Mouse (Mus musculus): ENCODE results near the gene Lrp11.

The Lrp11 gene

GRCm38 (mm10) chr10:7623861-7624518 is 34.4 kb downstream of the Lrp11 start:
- DNase-seq = peak in 1 of 2 experiments; percentile 42

GRCm38 (mm10) chr10:7629092-7629491 is 39.5 kb downstream of the Lrp11 start:
- no peak for DNase-seq

- no peak for DNase-seq
These were observed 40.7 kb downstream of the Lrp11 start for GRCm38 (mm10) chr10:7630286-7630685.

GRCm38 (mm10) chr10:7630951-7631720 is 41.5 kb downstream of the Lrp11 start:
- DNase-seq = no peak

- no peak for DNase-seq
These were observed 50.8 kb downstream of the Lrp11 start for GRCm38 (mm10) chr10:7640366-7640765.

GRCm38 (mm10) chr10:7645911-7646310 is 56.3 kb downstream of the Lrp11 start:
- no peak for DNase-seq

GRCm38 (mm10) chr10:7649059-7649458 is 59.5 kb downstream of the Lrp11 start:
- no peak for DNase-seq

GRCm38 (mm10) chr10:7651057-7651456 is 61.5 kb downstream of the Lrp11 start:
- no peak for DNase-seq

GRCm38 (mm10) chr10:7662471-7663141 is 73.0 kb downstream of the Lrp11 start:
- no peak for DNase-seq

- peak; percentile 93 to 96 for DNase-seq
These were observed 73.8 kb downstream of the Lrp11 start for GRCm38 (mm10) chr10:7663159-7664026.

- no peak for DNase-seq
These were observed 74.5 kb downstream of the Lrp11 start for GRCm38 (mm10) chr10:7664027-7664526.

- no peak for DNase-seq
These were observed 75.3 kb downstream of the Lrp11 start for GRCm38 (mm10) chr10:7664889-7665288.

GRCm38 (mm10) chr10:7667342-7667802 is 77.8 kb downstream of the Lrp11 start, which contains the start of gene Nup43:
Nup43 (plus strand) TSS chr10:7667503.
- peak; percentile 92 to 93 for DNase-seq

GRCm38 (mm10) chr10:7673673-7674072 is 84.1 kb downstream of the Lrp11 start:
- DNase-seq = peak; percentile 41 to 52
